Mouse (Mus musculus): ENCODE results near the gene Oit3. TPM values are rescaled to one million over a fixed set of nuclear protein-coding genes. Genes with fewer than 3 reads are reported as not detected.

The Oit3 gene
- polyA plus RNA-seq, 1 experiment from 2014 or later, result 2.3 TPM

- ATAC-seq, result no peak
- Histone ChIP-seq H3K36me3 (ENCODE audit: control insufficient read depth, insufficient read depth, low read length) (no peaks in the 10 kb centered on the region), H3K9ac (ENCODE audit: low read depth, low read length) (no peak overlapping the region), H3K27ac (ENCODE audit: low read length) (no peak overlapping the region), H3K4me2 (ENCODE audit: low read depth, low read length) (no peak overlapping the region), H3K27me3 (replicated peaks; ENCODE audit: control insufficient read depth, insufficient read depth, low read length) (no peaks in the 10 kb centered on the region), H3K4me1 (ENCODE audit: control insufficient read depth, insufficient read depth, low read length) (peaks cover 5% of the 10 kb centered on the region; the same call in 1 of the 2 replicates), H3K4me3 (ENCODE audit: low read length) (no peak overlapping the region), H3K9me3 (ENCODE audit: control insufficient read depth, low read length) (no peaks in the 10 kb centered on the region)
- 43% methylated on average over 5 of the region's 5 CpGs for WGBS
These were observed 2.1 kb downstream of the Oit3 start for GRCm38 (mm10) chr10:59439508-59439931.

- Histone ChIP-seq H3K9me3 (ENCODE audit: control insufficient read depth, low read length) (no peaks in the 10 kb centered on the region), H3K4me1 (ENCODE audit: control insufficient read depth, insufficient read depth, low read length) (peaks cover 5% of the 10 kb centered on the region; the same call in 1 of the 2 replicates), H3K9ac (ENCODE audit: low read depth, low read length) (no peak overlapping the region), H3K4me2 (ENCODE audit: low read depth, low read length) (no peak overlapping the region), H3K27ac (ENCODE audit: low read length) (no peak overlapping the region), H3K27me3 (replicated peaks; ENCODE audit: control insufficient read depth, insufficient read depth, low read length) (no peaks in the 10 kb centered on the region), H3K36me3 (ENCODE audit: control insufficient read depth, insufficient read depth, low read length) (no peaks in the 10 kb centered on the region), H3K4me3 (ENCODE audit: low read length) (no peak overlapping the region)
- ATAC-seq, result no peak
- WGBS, result 92% methylated on average over 12 of the region's 12 CpGs
These were observed 2.9 kb downstream of the Oit3 start for GRCm38 (mm10) chr10:59438651-59439050.

GRCm38 (mm10) chr10:59435746-59436145 is 5.8 kb downstream of the Oit3 start:
- Histone ChIP-seq H3K4me1 (ENCODE audit: control insufficient read depth, insufficient read depth, low read length) (no peaks in the 10 kb centered on the region), H3K9me3 (ENCODE audit: control insufficient read depth, low read length) (no peaks in the 10 kb centered on the region), H3K27ac (ENCODE audit: low read length) (no peak overlapping the region), H3K9ac (ENCODE audit: low read depth, low read length) (no peak overlapping the region), H3K36me3 (ENCODE audit: control insufficient read depth, insufficient read depth, low read length) (no peaks in the 10 kb centered on the region), H3K27me3 (replicated peaks; ENCODE audit: control insufficient read depth, insufficient read depth, low read length) (no peaks in the 10 kb centered on the region), H3K4me2 (ENCODE audit: low read depth, low read length) (no peak overlapping the region), H3K4me3 (ENCODE audit: low read length) (no peak overlapping the region)
- ATAC-seq, result no peak
- 95% methylated on average over 18 of the region's 18 CpGs for WGBS

- H3K4me1 ChIP-seq (ENCODE audit: control insufficient read depth, insufficient read depth, low read length), result peaks cover 8% of the 10 kb centered on the region
- H3K27me3 ChIP-seq (replicated peaks; ENCODE audit: control insufficient read depth, insufficient read depth, low read length), result no peaks in the 10 kb centered on the region
- no peak overlapping the region for H3K27ac ChIP-seq (ENCODE audit: low read length)
- no peak overlapping the region for H3K9ac ChIP-seq (ENCODE audit: low read depth, low read length)
- no peaks in the 10 kb centered on the region for H3K36me3 ChIP-seq (ENCODE audit: control insufficient read depth, insufficient read depth, low read length)
- 0 out of 2 replicates have a peak overlapping the region, but pooled peaks have one; percentile 12 for H3K4me2 ChIP-seq (ENCODE audit: low read depth, low read length)
- 51% methylated on average over 6 of the region's 6 CpGs for WGBS
- H3K9me3 ChIP-seq (ENCODE audit: control insufficient read depth, low read length), result no peaks in the 10 kb centered on the region
- H3K4me3 ChIP-seq (ENCODE audit: low read length), result no peak overlapping the region
- ATAC-seq, result peak; percentile 88
These were observed 10.8 kb downstream of the Oit3 start for GRCm38 (mm10) chr10:59430701-59431218.

GRCm38 (mm10) chr10:59429448-59430135 is 12.0 kb downstream of the Oit3 start:
- H3K27me3 ChIP-seq (replicated peaks; ENCODE audit: control insufficient read depth, insufficient read depth, low read length), result no peaks in the 10 kb centered on the region
- H3K4me2 ChIP-seq (ENCODE audit: low read depth, low read length), result no peak overlapping the region
- H3K4me1 ChIP-seq (ENCODE audit: control insufficient read depth, insufficient read depth, low read length), result peaks cover 8% of the 10 kb centered on the region
- no peak overlapping the region for H3K4me3 ChIP-seq (ENCODE audit: low read length)
- H3K36me3 ChIP-seq (ENCODE audit: control insufficient read depth, insufficient read depth, low read length), result no peaks in the 10 kb centered on the region
- no peaks in the 10 kb centered on the region for H3K9me3 ChIP-seq (ENCODE audit: control insufficient read depth, low read length)
- H3K9ac ChIP-seq (ENCODE audit: low read depth, low read length), result no peak overlapping the region
- 0 out of 2 replicates have a peak, but pooled peaks have one; percentile 6 for ATAC-seq
- no peak overlapping the region for H3K27ac ChIP-seq (ENCODE audit: low read length)
- WGBS, result 66% methylated on average over 16 of the region's 16 CpGs

- WGBS, result 60% methylated on average over 4 of the region's 4 CpGs
These were observed 15.2 kb downstream of the Oit3 start for GRCm38 (mm10) chr10:59426371-59426770.

GRCm38 (mm10) chr10:59425369-59425768 is 16.2 kb downstream of the Oit3 start:
- no peak overlapping the region for H3K4me3 ChIP-seq (ENCODE audit: low read length)
- no peak overlapping the region for H3K4me2 ChIP-seq (ENCODE audit: low read depth, low read length)
- peaks cover 6% of the 10 kb centered on the region for H3K4me1 ChIP-seq (ENCODE audit: control insufficient read depth, insufficient read depth, low read length)
- WGBS, result 75% methylated on average over 7 of the region's 7 CpGs
- ATAC-seq, result no peak
- no peak overlapping the region for H3K27ac ChIP-seq (ENCODE audit: low read length)
- H3K9me3 ChIP-seq (ENCODE audit: control insufficient read depth, low read length), result no peaks in the 10 kb centered on the region
- H3K36me3 ChIP-seq (ENCODE audit: control insufficient read depth, insufficient read depth, low read length), result no peaks in the 10 kb centered on the region
- no peak overlapping the region for H3K9ac ChIP-seq (ENCODE audit: low read depth, low read length)
- no peaks in the 10 kb centered on the region for H3K27me3 ChIP-seq (replicated peaks; ENCODE audit: control insufficient read depth, insufficient read depth, low read length)

More at GRCm38 (mm10) chr10:59426371-59426770, 15.2 kb downstream of the Oit3 start:
- Histone ChIP-seq H3K27ac (ENCODE audit: low read length) (no peak overlapping the region), H3K9me3 (ENCODE audit: control insufficient read depth, low read length) (no peaks in the 10 kb centered on the region), H3K4me3 (ENCODE audit: low read length) (no peak overlapping the region), H3K4me1 (ENCODE audit: control insufficient read depth, insufficient read depth, low read length) (peaks cover 8% of the 10 kb centered on the region), H3K36me3 (ENCODE audit: control insufficient read depth, insufficient read depth, low read length) (no peaks in the 10 kb centered on the region), H3K4me2 (ENCODE audit: low read depth, low read length) (no peak overlapping the region), H3K27me3 (replicated peaks; ENCODE audit: control insufficient read depth, insufficient read depth, low read length) (no peaks in the 10 kb centered on the region), H3K9ac (ENCODE audit: low read depth, low read length) (no peak overlapping the region)
- no peak for ATAC-seq

GRCm38 (mm10) chr10:59424453-59424852 is 17.1 kb downstream of the Oit3 start:
- Histone ChIP-seq H3K27ac (ENCODE audit: low read length) (no peak overlapping the region), H3K27me3 (replicated peaks; ENCODE audit: control insufficient read depth, insufficient read depth, low read length) (no peaks in the 10 kb centered on the region), H3K9ac (ENCODE audit: low read depth, low read length) (no peak overlapping the region), H3K4me2 (ENCODE audit: low read depth, low read length) (no peak overlapping the region), H3K4me1 (ENCODE audit: control insufficient read depth, insufficient read depth, low read length) (0 out of 2 replicates have a peak, but pooled peaks cover 2% of the 10 kb centered on the region), H3K9me3 (ENCODE audit: control insufficient read depth, low read length) (no peaks in the 10 kb centered on the region), H3K4me3 (ENCODE audit: low read length) (no peak overlapping the region), H3K36me3 (ENCODE audit: control insufficient read depth, insufficient read depth, low read length) (no peaks in the 10 kb centered on the region)
- no peak for ATAC-seq
- 55% methylated on average over 3 of the region's 3 CpGs for WGBS

GRCm38 (mm10) chr10:59419516-59419915 is 22.1 kb downstream of the Oit3 start:
- no peaks in the 10 kb centered on the region for H3K4me1 ChIP-seq (ENCODE audit: control insufficient read depth, insufficient read depth, low read length)
- H3K27ac ChIP-seq (ENCODE audit: low read length), result no peak overlapping the region
- no peak overlapping the region for H3K4me3 ChIP-seq (ENCODE audit: low read length)
- H3K9ac ChIP-seq (ENCODE audit: low read depth, low read length), result no peak overlapping the region
- H3K27me3 ChIP-seq (replicated peaks; ENCODE audit: control insufficient read depth, insufficient read depth, low read length), result no peaks in the 10 kb centered on the region
- no peaks in the 10 kb centered on the region for H3K36me3 ChIP-seq (ENCODE audit: control insufficient read depth, insufficient read depth, low read length)
- no peak overlapping the region for H3K4me2 ChIP-seq (ENCODE audit: low read depth, low read length)
- no peaks in the 10 kb centered on the region for H3K9me3 ChIP-seq (ENCODE audit: control insufficient read depth, low read length)
- 83% methylated on average over 4 of the region's 4 CpGs for WGBS
- ATAC-seq, result no peak

All from intestine, embryonic 16.5 days (tissue).